22 mouse cellular contexts compared by ENCODE assay signal in the genomic region with DNA sequence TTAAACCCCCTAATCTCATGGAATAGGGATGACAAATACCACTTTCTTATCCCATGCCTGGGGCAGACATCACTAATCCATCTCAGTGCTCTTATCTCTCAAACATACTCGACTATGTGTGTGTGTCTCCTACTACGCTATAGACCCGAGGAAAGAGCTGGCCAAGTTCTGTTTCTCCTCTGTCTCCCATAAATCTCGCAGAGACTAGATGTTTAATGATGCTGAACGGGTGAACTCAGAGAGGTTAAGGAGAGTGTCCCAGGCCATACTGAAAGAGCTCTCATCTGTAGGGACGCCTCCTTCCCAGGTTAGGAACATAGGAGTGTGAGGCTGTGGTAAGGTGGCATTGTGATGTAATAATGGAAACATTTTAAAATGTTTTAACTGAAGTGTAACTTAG.
DNase-seq lines count a peak whose midpoint lies in the region; ATAC-seq and TF ChIP-seq lines count a peak whose summit lies in the region.
"Had no signal": no experiment of that assay in that cellular context is flagged by ENCODE, and none has a peak within 500 bp of the region (broad histone marks: within the 10 kb centered on the region; RNA-seq: fewer than 3 reads in every experiment).

No protein-coding gene starts in this region.

- peak; percentile 69 for ATAC-seq in kidney, embryonic 14.5 days (ENCODE audit: low FRiP score, low TSS enrichment)
- ATAC-seq in kidney, embryonic 16.5 days (ENCODE audit: low FRiP score, low TSS enrichment) = peak; percentile 70; the same call in 1 of the 2 replicates
- ATAC-seq: forebrain, embryonic 13.5 days; forebrain, embryonic 16.5 days had no signal

- no peak overlapping the region for H3K9ac ChIP-seq in kidney, embryonic 14.5 days (ENCODE audit: low read depth, low read length)
- no peak overlapping the region for H3K9ac ChIP-seq in kidney, embryonic 16.5 days (replicated peaks; ENCODE audit: low read length)
- H3K9ac ChIP-seq: embryonic facial prominence, embryonic 13.5 days; embryonic facial prominence, embryonic 15.5 days; forebrain, embryonic 13.5 days had no signal

- no peak overlapping the region for H3K4me3 ChIP-seq in kidney, embryonic 14.5 days (ENCODE audit: low read length)
- H3K4me3 ChIP-seq in kidney, embryonic 16.5 days (ENCODE audit: low read length) = no peak overlapping the region
- peak overlapping the region; percentile 3; the same call in 1 of the 2 replicates for H3K4me3 ChIP-seq in testis, adult 2 months (ENCODE audit: control insufficient read depth, low read depth, low read length)
- H3K4me3 ChIP-seq: embryonic facial prominence, embryonic 13.5 days; embryonic facial prominence, embryonic 15.5 days; erythroblast, embryonic 14.5 days; forebrain, embryonic 10.5 days; forebrain, embryonic 13.5 days had no signal

- WGBS in kidney, embryonic 14.5 days = 14% methylated on average over 6 of the region's 6 CpGs
- 12% methylated on average over 6 of the region's 6 CpGs for WGBS in kidney, embryonic 16.5 days

- TF ChIP-seq CTCF in testis, adult 2 months (IDR thresholded peaks at IDR 0.05; ENCODE audit: control insufficient read depth, insufficient read depth, insufficient replicate concordance, low read depth, low read length) = no peak

- TF ChIP-seq POLR2A in testis, adult 2 months (IDR thresholded peaks at IDR 0.05; ENCODE audit: control insufficient read depth, low read depth, low read length) = no peak

- H3K4me1 ChIP-seq in kidney, embryonic 14.5 days (ENCODE audit: control insufficient read depth, insufficient read depth, low read length) = peaks cover 10% of the 10 kb centered on the region; the same call in 1 of the 2 replicates
- H3K4me1 ChIP-seq in kidney, embryonic 16.5 days (ENCODE audit: insufficient read depth, low read length) = peaks cover 12% of the 10 kb centered on the region
- peaks cover 3% of the 10 kb centered on the region; the same call in 1 of the 2 replicates for H3K4me1 ChIP-seq in testis, adult 2 months (ENCODE audit: control insufficient read depth, insufficient read depth, low read length)

- no peaks in the 10 kb centered on the region for H3K36me3 ChIP-seq in kidney, embryonic 14.5 days (ENCODE audit: control insufficient read depth, insufficient read depth, low read length)
- no peaks in the 10 kb centered on the region for H3K36me3 ChIP-seq in kidney, embryonic 16.5 days (ENCODE audit: insufficient read depth, low read length)
- no peaks in the 10 kb centered on the region for H3K36me3 ChIP-seq in testis, adult 2 months (ENCODE audit: control insufficient read depth, insufficient read depth, low read length)
- H3K36me3 ChIP-seq: embryonic facial prominence, embryonic 13.5 days; embryonic facial prominence, embryonic 15.5 days; forebrain, embryonic 10.5 days had no signal

- no peak overlapping the region for H3K27ac ChIP-seq in kidney, embryonic 14.5 days (ENCODE audit: low read depth, low read length)
- no peak overlapping the region for H3K27ac ChIP-seq in kidney, embryonic 16.5 days (ENCODE audit: low read length)
- no peak overlapping the region for H3K27ac ChIP-seq in testis, adult 2 months (ENCODE audit: control insufficient read depth, insufficient read depth, low read depth, low read length)
- H3K27ac ChIP-seq: embryonic facial prominence, embryonic 13.5 days; embryonic facial prominence, embryonic 15.5 days; forebrain, embryonic 10.5 days; forebrain, embryonic 13.5 days had no signal

- H3K4me2 ChIP-seq in kidney, embryonic 14.5 days (replicated peaks; ENCODE audit: low read depth, low read length) = no peak overlapping the region
- H3K4me2 ChIP-seq in kidney, embryonic 16.5 days (replicated peaks; ENCODE audit: low read depth, low read length) = no peak overlapping the region
- H3K4me2 ChIP-seq: embryonic facial prominence, embryonic 13.5 days; embryonic facial prominence, embryonic 15.5 days; forebrain, embryonic 13.5 days had no signal

- no peaks in the 10 kb centered on the region for H3K27me3 ChIP-seq in kidney, embryonic 14.5 days (ENCODE audit: control insufficient read depth, insufficient read depth, low read length)
- H3K27me3 ChIP-seq in kidney, embryonic 16.5 days (ENCODE audit: insufficient read depth, low read length) = no peaks in the 10 kb centered on the region
- no peaks in the 10 kb centered on the region for H3K27me3 ChIP-seq in testis, adult 2 months (ENCODE audit: control insufficient read depth, insufficient read depth, low read length)
- H3K27me3 ChIP-seq: embryonic facial prominence, embryonic 15.5 days had no signal

- no peak for DNase-seq in kidney, postnatal 36 days
- DNase-seq in kidney, postnatal 10 days = no peak
- DNase-seq in testis, postnatal 10 days (ENCODE audit: low spot score) = no peak
- DNase-seq: adrenal gland, adult 2 months; adrenal gland, postnatal 10 days; adrenal gland, postnatal 25 days; cerebellum, adult 11 months; cerebellum, adult 18-20 months; cerebellum, adult 8-10 months; cerebellum, adult 9-11 months; cerebellum, postnatal 14 days; cerebellum, postnatal 36 days; embryo, embryonic 11 days had no signal

- no peaks in the 10 kb centered on the region for H3K9me3 ChIP-seq in kidney, embryonic 14.5 days (ENCODE audit: control insufficient read depth, low read length)
- H3K9me3 ChIP-seq in kidney, embryonic 16.5 days (ENCODE audit: low read length) = no peaks in the 10 kb centered on the region
- H3K9me3 ChIP-seq: embryonic facial prominence, embryonic 13.5 days; embryonic facial prominence, embryonic 15.5 days; forebrain, embryonic 10.5 days; forebrain, embryonic 13.5 days had no signal
